Mouse (Mus musculus): Measurements from ENCODE around the gene Pde9a.

The Pde9a gene

DNA sequence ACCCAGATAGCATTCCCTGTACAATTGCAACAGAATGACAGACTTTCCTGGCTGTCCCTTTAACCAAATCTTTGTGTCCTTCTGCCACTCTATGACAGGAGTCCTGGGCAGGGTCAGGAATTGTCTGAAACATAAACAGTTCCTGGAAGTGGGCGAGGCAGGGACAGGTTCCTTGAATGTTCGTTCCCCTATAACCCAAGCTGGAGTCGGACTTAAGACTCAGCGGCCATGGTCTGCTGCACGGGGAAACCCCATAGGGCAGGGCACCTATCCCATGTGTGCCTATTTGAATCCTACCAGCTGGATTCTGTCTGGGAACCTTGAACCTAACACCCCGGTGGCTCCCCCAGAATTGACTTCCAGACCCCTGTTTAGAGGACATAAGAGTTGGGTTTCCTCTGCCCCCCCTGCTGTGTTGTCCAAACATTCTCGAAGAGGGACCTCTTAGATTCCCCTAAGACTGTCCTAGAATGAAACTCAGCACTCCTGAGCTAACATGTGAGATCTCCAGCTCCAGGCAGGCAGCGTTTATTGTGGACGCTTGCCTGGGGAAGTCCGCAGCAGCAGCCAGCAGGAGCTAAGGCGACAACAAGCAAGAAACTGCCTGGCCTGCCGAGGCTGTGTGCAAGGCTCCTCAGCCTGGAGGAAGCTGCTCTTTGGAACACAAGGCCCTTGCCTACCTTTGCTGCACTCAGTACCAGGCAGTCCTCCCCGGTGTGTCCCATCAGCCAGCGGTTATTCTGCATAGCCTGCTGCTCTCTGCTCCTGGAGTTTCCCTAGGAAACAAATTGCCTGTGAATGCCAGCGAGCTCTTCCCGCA, 48.2 kb downstream of the Pde9a start:
- no peak for DNase-seq (ENCODE audit: low spot score)

DNA sequence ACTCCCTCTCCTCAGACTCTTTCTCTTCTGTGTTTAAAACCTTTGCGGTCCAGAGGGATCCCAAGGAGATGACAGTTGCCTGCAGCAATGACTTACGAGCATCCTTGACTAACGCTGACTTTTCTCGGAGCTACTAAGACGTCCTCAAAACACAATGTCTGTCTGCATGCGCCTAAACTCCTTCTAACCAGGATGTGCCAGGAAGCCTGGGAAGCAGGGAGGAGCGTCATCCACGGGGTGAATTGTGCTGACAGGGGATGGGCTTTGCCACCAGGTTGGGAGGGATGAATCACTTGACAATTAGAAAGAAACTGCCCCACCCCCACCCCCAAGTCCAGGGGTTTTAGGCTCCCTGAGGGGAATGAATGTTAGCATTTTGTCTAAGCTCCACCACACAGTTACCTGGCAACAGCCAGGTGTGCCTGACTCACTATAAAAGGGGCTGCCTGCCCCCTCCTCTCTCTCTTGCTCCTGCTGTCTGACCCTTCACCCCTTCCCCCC, 48.9 kb downstream of the Pde9a start:
- no peak for DNase-seq (ENCODE audit: low spot score)

DNA sequence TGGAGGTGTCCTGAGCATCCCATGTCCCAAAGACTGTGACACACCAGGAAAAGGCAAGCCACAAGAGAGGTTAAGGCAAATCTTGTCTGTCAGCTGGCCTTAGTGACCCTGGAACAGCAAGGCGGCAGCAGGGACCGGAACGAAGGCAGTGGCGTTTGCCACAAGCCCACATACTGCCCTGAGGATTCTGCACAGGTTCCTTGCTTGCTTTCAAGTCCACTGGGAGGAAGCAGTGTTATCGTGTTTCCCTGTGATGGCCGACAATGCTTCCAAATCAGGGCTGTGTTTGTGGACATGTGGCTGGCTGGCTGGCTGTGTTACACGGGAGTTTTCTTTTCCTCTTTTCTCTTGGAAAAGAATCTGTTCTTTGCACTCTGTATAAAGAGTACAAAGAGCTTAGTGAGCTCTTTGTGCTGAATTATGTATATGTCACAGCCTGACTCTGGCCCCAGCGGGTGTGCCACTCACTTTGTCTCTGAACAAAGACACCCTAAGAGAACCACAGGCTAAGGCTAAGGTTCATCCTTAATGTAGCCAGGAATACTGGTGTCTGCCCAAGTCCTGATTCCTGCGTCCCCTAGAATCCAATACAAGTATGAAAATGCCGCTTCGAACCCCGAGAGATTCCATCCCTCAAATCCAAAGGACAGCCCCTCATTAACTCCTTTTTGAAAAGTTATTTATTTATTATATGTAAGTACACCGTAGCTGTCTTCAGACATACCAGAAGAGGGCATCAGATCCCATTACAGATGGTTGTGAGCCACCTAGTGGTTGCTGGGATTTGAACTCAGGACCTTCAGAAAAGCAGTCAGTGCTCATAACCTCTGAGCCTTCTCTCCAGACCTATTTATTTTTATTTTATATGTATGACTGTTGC, 50.2 kb downstream of the Pde9a start:
- DNase-seq (ENCODE audit: low spot score) = no peak

DNA sequence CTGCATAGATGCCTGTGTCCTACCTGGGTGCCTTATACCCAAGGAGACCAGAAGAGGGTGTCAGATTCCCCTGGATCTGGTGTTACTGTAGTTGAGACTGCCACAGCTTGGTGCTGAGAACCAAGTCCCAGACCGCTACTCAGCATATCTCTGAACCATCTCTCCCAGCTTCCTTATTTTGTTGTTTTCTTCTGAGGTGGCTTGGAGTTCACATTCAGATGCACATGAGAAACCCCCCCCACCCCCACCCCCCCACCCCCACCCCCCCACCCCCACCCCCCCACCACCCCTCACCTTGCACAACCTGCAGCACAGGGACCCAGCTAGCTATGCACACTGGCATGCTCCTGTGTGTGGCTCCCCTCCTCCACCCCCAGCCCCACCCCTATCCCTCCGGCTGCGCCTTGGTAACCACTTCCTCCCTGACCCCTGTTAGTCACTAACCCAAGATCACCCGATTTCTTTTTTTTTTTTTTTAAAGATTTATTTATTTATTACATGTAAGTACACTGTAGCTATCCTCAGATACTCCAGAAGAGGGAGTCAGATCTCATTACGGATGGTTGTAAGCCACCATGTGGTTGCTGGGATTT, 50.9 kb downstream of the Pde9a start:
- DNase-seq (ENCODE audit: low spot score) = no peak

DNA sequence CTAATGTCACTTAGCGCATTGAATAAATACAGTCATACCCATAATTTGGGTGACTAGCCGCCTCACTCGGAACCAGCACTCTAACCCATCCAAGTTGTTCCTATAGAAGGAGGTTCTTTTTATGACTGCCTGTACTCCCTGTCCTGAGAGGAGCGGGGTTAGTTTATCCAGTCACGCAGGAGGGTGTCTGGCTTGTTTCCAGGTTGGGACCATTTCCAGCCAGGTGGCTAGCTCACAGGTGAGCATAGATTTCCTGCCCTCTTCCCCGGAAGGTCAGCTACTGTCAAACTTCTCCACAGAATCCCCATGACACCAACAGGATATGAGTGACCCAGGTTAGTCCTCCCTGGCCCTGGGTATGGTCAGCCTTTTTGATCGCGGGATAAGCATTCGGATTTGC, 51.5 kb downstream of the Pde9a start:
- no peak for DNase-seq (ENCODE audit: low spot score)

DNA sequence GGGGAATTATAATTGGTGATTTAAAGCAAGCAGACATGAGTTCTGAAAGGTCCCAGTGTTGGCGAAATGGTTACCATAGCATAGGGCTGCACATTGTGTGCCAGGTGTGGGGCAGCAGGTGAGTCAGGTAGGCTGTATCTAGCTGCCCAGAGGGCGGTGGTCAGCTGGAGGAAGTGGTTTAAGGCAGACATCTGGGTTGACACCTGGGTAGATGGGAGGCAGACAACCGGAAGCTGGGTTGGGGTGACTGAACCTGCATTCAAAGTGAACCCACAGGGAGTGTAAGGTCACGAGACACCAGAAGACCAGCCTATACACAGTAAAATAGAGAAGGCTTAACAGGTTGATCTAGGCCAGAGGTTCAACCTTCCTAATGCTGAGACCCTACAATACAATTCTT, 54.0 kb downstream of the Pde9a start:
- DNase-seq (ENCODE audit: low spot score) = no peak

DNA sequence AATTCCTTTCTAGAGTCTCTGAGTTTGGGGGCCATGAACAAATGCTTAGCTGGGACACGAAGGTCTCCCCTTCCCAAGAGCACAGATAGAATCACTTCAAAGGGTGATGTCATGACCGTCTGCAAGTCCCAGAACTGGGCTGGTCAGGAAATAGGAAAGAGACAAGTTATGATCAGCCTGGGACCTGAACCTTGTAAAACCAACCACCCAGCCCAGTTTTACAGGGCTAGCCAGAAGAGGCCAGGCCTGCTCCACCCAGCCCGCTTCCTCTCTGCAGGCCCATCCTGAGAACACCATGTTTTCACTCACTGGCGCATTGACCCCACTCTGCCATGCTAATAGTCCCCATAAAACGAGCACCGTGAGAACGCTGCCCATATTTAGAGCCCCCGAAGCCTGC, 56.5 kb downstream of the Pde9a start:
- DNase-seq (ENCODE audit: low spot score) = no peak

DNA sequence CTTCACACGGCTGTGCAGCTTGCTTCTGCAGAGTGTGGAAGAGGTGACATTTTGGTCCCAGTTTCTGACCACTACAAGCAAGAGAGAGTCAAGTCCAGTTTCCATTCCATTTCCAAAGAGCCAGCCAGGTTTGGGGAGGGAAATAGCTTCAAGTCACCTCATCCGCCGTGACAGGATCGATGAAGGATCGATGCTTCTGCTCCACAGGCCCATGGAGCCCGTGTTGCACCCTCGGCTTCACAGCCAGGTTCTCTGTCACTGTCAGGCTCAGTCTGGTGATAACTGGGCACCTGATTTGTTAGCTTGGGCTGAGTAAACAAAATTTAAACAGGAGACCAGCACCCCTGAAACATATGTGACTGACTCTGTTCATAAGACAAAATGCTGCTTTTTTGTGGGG, 58.2 kb downstream of the Pde9a start:
- DNase-seq (ENCODE audit: low spot score) = no peak

DNA sequence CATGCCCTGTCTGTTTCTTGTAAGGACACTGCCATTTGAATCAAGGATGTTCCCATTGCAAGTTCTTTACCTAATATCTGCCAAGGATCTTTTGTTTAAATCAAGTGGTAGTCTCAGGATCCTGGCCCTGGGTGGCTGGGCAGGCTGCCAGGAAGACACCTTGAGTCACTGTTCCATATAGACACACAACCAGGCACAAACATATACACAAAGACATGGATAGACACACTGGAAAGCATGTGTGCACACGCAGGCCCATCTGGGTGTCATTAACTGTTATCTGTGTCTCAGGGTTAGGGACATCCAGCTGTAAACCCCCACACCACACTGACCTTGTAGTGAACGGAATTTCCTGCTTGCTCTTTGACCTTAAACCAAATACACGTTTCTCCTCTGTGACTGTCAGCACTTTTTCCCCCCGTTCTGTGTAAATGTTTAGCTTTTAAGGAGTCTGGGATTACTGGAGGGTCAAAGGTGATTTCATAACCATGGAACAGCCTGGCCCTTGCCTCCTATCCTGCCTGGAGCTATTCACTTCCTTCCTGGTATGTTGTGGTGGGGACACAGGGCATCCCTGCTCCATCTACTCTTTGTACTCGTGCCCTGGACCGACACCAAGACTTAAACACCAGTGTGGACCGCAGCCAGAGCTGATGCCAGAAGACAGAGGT, 59.2 kb downstream of the Pde9a start:
- no peak for DNase-seq (ENCODE audit: low spot score)

DNA sequence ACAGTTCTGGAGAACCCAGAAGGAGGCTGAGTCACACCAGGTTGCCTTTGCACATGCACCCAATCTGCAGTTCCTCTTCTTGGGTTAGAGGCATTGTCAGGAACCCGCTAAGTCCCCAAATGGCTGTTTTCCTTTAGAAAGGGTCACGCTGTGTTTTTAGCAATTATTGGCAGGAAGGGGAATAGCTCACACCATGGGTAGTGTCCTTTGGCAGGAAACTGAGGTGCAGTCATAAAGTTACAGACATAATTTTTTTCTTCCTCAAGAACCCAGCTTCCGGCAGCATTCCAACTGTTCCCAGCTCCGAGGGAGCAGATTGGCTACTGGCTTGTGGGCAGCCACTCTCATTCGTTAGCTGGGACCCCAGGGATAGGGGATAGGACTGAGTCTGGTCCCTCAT, 61.8 kb downstream of the Pde9a start:
- no peak for DNase-seq (ENCODE audit: low spot score)

DNA sequence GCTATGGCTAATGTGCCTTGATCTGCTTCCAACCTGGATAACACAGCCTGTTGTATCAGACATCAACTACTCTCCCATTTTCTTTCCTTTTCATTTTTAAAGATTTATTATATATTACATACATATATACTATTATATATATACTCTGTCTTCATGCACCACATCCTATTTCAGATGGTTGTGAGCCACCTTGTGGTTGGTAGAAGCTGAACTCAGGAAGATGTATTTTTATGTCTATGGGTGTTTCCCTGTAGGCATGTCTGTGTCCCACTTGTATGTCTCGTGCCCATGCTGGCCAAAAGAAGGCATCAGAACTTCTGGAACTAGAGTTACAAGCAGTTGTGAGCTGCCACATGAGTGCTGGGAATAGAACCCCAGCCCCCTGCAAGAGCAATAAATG, 62.5 kb downstream of the Pde9a start:
- no peak for DNase-seq (ENCODE audit: low spot score)

DNA sequence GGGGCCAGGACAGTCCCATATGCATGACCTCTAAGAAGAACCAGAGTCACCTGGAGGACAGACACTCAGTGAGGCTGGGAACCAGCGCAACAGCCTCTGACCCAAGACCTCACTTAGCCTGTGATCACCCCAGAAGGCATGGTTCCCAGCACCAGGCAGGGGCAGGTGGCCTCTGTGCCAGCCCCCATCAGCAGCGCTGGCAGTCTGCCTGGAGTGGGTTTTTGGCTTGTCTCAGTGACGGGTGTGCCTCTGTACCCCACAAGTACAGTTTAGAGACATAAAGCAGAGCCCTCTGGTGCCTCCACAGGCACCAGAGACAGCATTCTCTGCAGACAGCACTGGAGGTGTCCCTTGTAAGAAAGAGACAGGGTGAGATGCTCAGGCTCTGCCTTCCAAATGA, 64.2 kb downstream of the Pde9a start:
- peak; percentile 30 for DNase-seq (ENCODE audit: low spot score)

DNA sequence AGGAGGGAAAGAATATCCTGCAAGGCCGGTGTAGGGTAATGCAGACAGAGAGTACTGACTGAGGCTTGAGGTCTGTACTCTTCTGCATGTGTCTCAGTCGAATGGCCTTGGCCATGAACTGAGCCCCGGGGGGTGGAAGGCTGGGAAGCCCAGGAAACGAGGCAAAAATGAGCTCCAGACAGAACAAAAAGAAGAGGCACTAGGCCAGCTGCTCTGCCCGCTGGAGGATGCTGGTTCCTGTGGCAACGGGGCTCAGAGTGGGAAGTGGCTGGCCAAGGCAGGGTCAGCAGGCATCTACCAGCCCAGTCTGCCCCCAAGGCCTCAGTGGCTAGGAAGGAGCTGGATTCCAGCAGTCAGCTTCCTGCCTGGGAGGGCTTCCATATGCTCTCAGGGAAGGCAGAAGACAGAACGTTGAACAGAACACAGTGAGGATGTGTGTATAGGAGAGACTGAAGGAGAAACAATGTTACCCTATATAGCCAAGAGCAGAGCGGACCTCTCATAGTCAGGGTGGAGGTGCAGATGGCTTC, 65.2 kb downstream of the Pde9a start:
- DNase-seq (ENCODE audit: low spot score) = peak; percentile 58

DNA sequence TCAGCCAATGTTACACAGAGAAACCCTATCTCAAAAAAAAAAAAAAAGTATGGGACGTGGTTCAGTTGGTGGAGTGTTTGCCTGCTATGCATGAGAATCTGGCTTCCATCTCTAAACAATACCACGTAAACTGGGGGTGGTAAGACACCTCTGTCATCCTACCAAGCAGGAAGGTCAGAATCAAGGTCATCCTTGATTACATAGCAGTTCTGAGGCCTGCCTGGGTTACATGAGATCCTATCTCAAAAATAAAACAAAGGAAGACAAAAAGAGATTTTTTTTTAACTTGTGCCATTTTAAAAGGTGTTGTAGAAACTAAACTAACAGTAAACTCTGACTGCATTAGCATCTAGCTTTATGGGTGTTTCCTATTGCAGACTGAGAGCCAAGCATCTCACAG, 66.8 kb downstream of the Pde9a start:
- DNase-seq (ENCODE audit: low spot score) = no peak

DNA sequence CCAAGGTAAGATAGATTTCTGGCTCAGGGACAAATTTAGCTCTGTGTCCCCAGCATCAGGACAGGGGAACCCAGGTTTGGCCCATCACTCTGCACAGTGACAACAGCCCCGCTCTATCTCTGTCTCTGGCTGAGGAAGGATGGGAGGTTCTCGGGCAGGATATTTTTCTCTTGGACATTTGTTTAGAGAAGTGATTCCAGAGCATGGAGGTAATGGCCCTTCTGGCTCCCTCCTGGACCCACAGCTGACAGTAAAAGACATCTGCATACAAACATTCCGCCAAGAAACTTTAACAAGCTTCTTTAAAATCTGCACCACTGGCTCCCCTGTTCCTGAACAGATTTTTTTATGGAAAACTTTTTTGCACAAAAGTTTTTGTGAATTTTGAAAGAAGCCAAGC, 67.5 kb downstream of the Pde9a start:
- no peak for DNase-seq (ENCODE audit: low spot score)

DNA sequence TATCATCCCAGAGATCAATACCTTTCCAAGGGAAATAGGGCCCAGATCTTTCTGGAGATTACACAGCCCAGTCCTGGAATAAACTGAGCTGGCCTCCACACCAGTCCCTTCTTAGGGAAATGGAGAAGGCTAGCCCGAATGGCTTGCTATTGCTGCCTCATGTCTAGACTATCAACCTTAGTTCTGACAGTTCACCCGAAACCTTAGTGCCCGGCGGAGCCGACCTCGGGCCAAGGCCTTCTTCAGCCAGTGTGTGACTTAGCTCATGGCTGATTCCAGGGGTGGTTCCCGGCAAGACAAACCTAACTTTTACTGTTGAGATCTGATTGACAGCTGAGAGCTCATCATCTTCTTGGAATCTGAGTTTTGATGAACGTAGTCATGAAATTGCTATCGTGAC, 68.0 kb downstream of the Pde9a start:
- DNase-seq (ENCODE audit: low spot score) = no peak

DNA sequence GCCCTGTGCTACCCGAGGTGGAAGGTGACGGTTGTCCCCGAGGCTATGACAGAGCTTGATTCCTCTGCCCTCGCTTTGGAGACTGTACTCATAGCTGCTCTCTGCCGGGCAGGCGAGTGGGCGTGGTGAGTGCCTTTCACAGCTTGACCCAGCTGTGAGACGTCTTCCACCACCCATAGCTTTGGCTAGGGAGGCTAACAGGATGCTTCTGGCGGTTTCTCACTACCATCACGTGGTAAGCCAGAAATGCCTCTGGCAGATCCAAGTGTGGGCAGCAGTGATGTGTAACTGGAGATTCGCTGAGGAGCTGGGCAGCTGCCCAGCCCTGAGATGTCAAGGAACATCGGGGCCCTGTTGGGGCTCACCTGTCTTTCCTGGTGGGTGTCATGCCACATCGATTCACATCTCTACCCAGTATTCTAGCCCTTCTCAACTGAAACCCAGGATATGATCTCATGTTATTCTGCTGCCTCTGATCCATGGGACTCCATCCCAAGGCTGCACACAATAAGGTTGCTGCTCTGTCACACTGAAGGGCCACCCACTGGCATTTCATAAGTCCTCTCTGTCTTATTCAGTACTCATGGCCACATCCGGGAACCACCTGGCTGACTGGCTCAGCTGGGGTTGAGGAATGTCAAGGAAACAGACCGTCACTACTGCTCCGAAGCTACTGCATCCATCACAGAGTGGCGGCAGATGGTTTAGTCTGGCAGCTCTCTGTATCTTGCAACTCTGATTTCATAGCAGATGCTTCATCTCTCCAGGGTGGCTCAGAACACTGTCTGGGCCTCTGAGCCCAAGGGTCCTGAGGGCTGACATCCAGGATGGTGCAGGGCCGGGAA, 70.9 kb downstream of the Pde9a start:
- peak; percentile 46 for DNase-seq (ENCODE audit: low spot score)

DNA sequence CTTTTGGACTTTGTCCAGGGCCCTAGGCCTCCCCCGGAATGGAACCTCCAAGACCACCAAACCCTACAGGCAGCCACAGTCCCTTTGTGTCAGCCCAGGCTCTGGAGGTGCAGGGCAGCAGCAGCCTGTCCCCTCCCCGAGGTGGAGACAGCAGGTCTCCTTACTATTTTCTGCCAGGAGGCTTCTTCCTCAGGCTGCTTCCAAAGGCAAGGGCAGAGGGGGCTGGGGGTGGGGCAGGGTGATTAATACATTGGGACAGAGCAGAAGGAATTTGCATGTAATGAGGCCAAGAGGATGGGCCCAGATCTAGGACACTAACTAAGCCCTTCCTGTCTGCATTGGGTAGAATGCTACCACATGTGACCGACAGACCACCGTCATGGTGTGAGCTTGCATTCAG, 74.4 kb downstream of the Pde9a start:
- no peak for DNase-seq (ENCODE audit: low spot score)

DNA sequence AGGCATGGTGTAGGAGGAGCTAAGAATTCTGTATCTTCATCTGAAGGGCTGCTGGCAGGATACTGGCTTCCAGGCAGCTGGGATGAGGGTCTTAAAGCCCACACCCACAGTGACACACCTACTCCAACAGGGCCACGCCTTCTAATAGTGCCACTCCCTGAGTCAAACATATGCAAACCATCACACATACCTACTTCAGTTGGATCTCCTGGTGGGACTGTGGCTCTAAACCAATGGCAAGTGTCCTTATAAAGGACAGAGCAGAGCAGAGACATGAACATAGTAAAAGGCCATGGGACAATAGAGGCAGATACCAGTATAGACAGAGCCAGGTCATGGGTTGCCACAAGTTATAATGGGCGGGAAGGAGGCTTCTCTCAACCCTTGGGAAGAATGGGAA, 76.5 kb downstream of the Pde9a start:
- no peak for DNase-seq (ENCODE audit: low spot score)

DNA sequence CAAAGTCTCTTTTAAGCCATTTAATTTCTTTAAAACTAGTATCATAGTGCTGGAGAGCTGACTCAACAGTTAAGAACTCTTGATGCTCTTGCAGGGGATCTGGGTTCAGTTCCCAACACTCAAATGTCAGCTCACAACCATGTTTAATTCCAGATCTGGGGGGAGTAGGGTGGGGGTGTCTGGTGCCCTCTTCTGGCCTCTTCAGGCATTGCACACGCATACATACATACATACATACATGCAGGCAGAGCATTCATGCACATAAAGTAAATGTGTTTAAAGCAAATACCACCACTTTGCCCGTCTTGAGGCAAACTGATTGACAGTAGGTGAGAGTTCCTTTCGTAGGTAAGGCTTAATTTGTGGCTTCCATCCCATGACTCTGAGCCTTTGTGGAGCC, 80.8 kb downstream of the Pde9a start:
- DNase-seq (ENCODE audit: low spot score) = no peak

DNA sequence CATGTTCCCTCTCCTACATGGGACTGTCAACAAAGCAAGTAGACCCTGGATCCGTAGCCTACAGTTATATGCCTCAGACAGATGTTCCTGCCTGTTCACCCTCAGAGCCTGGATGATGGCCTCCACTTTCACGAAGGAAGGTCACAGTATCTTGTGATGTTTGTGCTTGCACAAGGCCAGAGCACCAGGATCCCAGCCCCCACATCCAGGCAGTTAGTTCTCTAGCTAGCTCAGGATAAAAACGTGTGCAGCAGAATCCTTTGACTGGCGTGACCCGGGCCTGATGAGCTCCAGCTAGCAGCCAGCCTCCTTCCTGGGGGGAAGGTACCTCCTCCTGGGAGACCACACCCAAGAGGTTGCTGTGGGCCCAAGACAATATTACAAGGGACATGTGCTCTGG, 82.5 kb downstream of the Pde9a start:
- no peak for DNase-seq (ENCODE audit: low spot score)

Measured in layer of hippocampus, adult 11-12 months (tissue).